Mouse (Mus musculus) heart, postnatal 36 days (tissue): ENCODE results near the gene 9030624G23Rik. TPM values are rescaled to one million over a fixed set of nuclear protein-coding genes. Genes with fewer than 3 reads are reported as not detected.
"Not testable (repeated sequence)": the region's sequence is repeated elsewhere in the genome, so short reads cannot be mapped to it uniquely, and the experiment has no call there.

Experiments used
- DNase-seq, 2 experiments: peaks; one replicate each; pipeline ENCODE4 v3.0.0; 2021 to 2022
- intact Hi-C: fragments of 180-260 bp; cut with DNase I; formaldehyde crosslinking; loops from one replicate; pipeline ENCODE4 v1.15.1; 2025
- total RNA-seq, 2 experiments: library from RNA; stranded (reverse); gene quantifications; 2 replicates each; pipeline ENCODE4 v1.2.3; 2021

The 9030624G23Rik gene
- under 1 TPM; 0.60 to 0.67 TPM for total RNA-seq

GRCm38 (mm10) chr12:24097108-24097520, at the start of gene 9030624G23Rik:
9030624G23Rik (minus strand) TSS chr12:24097246.
- DNase-seq: peak; percentile 53 to 55
- intact Hi-C loops: not testable (repeated sequence)

- DNase-seq, intact Hi-C loops: not testable (repeated sequence)
These were observed 13.9 kb downstream of the 9030624G23Rik start for GRCm38 (mm10) chr12:24083096-24083495.
